Mouse (Mus musculus): ENCODE data around the gene Fyb. TPM values are rescaled to one million over a fixed set of nuclear protein-coding genes. Genes with fewer than 3 reads are reported as not detected.
A peak's percentile ranks its signal among the peaks of the same experiment; 100 is the strongest.
"Not testable (repeated sequence)": the region's sequence is repeated elsewhere in the genome, so short reads cannot be mapped to it uniquely, and the experiment has no call there.

Fyb gene
- polyA plus RNA-seq, 1 experiment from 2014 or later = 4.9 TPM

DNA sequence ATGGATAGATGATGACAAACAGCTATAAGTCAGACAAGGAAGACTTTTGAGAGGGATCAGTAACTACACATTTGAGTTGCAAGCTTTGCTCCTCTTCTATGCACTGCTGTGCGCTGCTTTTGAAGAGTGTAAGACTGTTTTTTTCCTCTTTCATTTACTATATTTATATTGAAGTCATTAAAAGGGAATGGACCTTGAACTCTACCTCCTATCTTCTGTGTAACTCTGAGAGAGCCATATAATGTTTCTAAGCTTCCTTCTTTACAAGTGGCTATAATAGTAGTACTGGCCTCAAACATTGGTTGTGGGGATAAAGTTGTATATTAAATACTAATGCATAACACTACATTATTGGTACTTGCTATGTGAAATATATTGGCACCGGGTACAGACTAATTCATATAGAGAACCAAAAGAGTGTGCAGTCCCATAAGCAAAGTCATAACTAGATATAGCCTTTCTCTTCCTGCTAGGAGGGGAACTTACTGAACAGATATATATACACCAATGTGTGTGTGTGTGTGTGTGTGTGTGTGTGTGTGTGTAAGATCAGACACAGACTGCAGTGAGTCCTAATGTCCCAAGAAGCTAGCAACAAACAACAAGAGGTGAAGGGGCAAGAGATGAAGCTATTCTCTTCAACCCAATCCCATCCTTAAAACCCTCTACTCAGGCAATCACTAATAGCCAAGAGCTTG lies 47.7 kb downstream of the Fyb start:
- Histone ChIP-seq H3K36me3 (replicated peaks; ENCODE audit: control insufficient read depth, insufficient read depth) (no peaks in the 10 kb centered on the region), H3K4me1 (replicated peaks; ENCODE audit: control insufficient read depth, insufficient read depth, low read length) (no peaks in the 10 kb centered on the region), H3K9me3 (ENCODE audit: control insufficient read depth, low read length) (no peaks in the 10 kb centered on the region), H3K27ac (no peak overlapping the region), H3K4me3 (replicated peaks; ENCODE audit: low read length) (no peak overlapping the region), H3K9ac (no peak overlapping the region), H3K27me3 (ENCODE audit: control insufficient read depth, insufficient read depth, low read length) (no peaks in the 10 kb centered on the region), H3K4me2 (replicated peaks) (no peak overlapping the region)
- ATAC-seq (ENCODE audit: low FRiP score) (peak; percentile 12; the same call in 1 of the 2 replicates), DNase-seq (ENCODE audit: low spot score) (no peak)
- WGBS = 97% methylated on average over 2 of the region's 2 CpGs

DNA sequence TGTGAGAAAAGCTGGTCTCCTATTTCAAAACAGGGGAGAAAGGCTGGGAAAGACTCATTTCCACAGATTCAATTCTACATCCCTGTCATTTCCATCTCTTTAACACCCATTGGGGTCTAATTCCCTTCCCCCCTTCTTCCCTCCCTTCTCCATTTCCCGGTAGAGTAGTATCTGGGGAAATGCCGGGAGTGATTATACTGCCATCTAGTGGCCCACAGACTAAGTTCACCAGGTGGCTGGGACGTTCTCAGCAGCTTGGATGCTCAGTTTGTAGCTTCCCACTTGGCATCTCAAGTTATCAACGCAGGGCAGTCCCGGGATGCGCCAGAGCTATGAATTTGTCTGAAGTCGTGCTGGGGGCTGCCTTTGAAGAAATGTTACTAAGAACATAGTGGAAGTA lies 48.2 kb downstream of the Fyb start:
- peak; percentile 80 for DNase-seq (ENCODE audit: low spot score)
- 15% methylated on average over 7 of the region's 7 CpGs for WGBS
- no peaks in the 10 kb centered on the region for H3K27me3 ChIP-seq (ENCODE audit: control insufficient read depth, insufficient read depth, low read length)

DNA sequence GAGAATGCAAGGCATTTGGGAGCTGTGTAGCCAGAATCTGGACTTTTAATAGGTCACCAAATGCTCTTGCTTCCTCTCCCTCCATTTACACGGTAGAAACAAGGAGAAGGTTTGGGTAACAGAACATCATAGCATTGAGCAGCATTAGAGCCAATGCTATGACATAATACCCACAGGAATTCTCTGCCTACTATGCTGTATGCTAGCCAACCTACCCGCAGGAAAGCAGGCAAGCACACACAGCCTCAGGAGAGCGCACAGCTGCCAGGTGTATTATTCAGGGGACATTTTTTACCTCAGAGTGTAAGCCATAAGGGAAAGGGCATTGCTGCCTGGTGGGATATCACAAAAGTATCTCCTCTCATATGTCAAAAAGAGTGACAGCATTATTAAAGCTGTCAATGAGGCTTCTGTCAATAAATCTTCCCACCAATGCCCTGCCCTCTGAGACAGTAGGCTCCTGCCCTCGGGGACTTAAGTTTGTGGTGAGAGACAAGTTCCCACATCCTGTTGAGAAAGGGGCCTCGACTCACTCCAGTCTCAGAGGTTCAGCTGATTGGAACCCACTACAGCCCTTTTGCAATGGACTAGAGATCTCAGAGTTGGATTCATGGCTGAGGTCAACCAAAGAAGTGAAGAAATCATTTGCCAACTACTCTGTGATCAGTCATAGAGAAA lies 51.8 kb downstream of the Fyb start:
- Histone ChIP-seq H3K9ac (no peak overlapping the region), H3K4me2 (replicated peaks) (no peak overlapping the region), H3K9me3 (ENCODE audit: control insufficient read depth, low read length) (no peaks in the 10 kb centered on the region), H3K4me1 (replicated peaks; ENCODE audit: control insufficient read depth, insufficient read depth, low read length) (no peaks in the 10 kb centered on the region), H3K27me3 (ENCODE audit: control insufficient read depth, insufficient read depth, low read length) (no peaks in the 10 kb centered on the region), H3K36me3 (replicated peaks; ENCODE audit: control insufficient read depth, insufficient read depth) (no peaks in the 10 kb centered on the region), H3K4me3 (replicated peaks; ENCODE audit: low read length) (no peak overlapping the region), H3K27ac (no peak overlapping the region)
- ATAC-seq (ENCODE audit: low FRiP score) (no peak), DNase-seq (ENCODE audit: low spot score) (no peak)
- 49% methylated on average over 5 of the region's 5 CpGs for WGBS

More for the DNA sequence above, 48.2 kb downstream of the Fyb start:
- Histone ChIP-seq H3K36me3 (replicated peaks; ENCODE audit: control insufficient read depth, insufficient read depth) (no peaks in the 10 kb centered on the region), H3K4me1 (replicated peaks; ENCODE audit: control insufficient read depth, insufficient read depth, low read length) (no peaks in the 10 kb centered on the region), H3K27ac (no peak overlapping the region), H3K4me3 (replicated peaks; ENCODE audit: low read length) (no peak overlapping the region), H3K9me3 (ENCODE audit: control insufficient read depth, low read length) (no peaks in the 10 kb centered on the region), H3K9ac (no peak overlapping the region), H3K4me2 (replicated peaks) (no peak overlapping the region)
- peak; percentile 83; the same call in 1 of the 2 replicates for ATAC-seq (ENCODE audit: low FRiP score)

DNA sequence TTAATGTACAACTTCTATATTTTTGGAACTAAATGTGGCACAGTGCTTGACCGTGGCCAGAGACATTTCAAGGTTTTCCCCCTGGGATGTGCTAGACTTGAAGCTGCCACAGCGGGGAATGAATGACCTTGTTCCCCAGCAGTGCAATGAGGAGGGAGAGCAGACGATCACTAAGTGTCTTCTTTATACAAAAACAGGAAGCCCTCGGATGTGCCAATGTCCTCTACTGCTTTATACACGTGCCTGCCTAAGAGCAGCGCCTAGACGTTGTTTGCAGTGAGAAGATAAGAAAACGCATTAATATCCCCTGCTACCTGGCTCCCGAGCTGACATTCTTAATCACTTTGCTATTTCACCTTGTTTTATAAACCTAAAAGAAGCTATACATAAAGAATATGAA lies 55.3 kb downstream of the Fyb start:
- no peak overlapping the region for H3K4me3 ChIP-seq (replicated peaks; ENCODE audit: low read length)
- 79% methylated on average over 9 of the region's 9 CpGs for WGBS
- no peak overlapping the region for H3K27ac ChIP-seq
- H3K4me2 ChIP-seq (replicated peaks) = no peak overlapping the region
- 0 out of 2 replicates have a peak, but pooled peaks cover 4% of the 10 kb centered on the region for H3K9me3 ChIP-seq (ENCODE audit: control insufficient read depth, low read length)
- H3K4me1 ChIP-seq (replicated peaks; ENCODE audit: control insufficient read depth, insufficient read depth, low read length) = no peaks in the 10 kb centered on the region
- no peaks in the 10 kb centered on the region for H3K36me3 ChIP-seq (replicated peaks; ENCODE audit: control insufficient read depth, insufficient read depth)
- ATAC-seq (ENCODE audit: low FRiP score) = no peak
- H3K9ac ChIP-seq = no peak overlapping the region
- DNase-seq (ENCODE audit: low spot score) = no peak
- no peaks in the 10 kb centered on the region for H3K27me3 ChIP-seq (ENCODE audit: control insufficient read depth, insufficient read depth, low read length)

DNA sequence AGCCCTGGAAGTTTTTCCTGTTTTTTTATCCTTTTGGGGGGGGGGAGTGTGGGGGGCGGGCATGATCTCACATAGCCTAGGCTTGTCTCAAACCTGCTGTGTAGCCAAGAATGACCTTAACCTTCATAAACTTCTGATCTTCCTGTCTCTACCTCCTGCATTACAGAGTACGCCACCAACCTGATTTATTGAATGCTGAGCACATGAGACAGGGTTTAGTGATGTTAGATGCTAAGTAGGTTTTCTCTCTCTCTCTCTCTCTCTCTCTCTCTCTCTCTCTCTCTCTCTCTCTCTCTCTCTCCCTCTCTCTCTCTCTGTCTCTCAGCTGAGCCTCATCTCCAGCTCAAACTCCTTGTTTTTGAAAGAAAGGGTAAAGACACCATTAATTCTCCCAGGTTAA lies 56.0 kb downstream of the Fyb start:
- no peaks in the 10 kb centered on the region for H3K4me1 ChIP-seq (replicated peaks; ENCODE audit: control insufficient read depth, insufficient read depth, low read length)
- DNase-seq (ENCODE audit: low spot score) = no peak
- H3K9me3 ChIP-seq (ENCODE audit: control insufficient read depth, low read length) = 0 out of 2 replicates have a peak, but pooled peaks cover 4% of the 10 kb centered on the region
- H3K4me3 ChIP-seq (replicated peaks; ENCODE audit: low read length) = no peak overlapping the region
- no peaks in the 10 kb centered on the region for H3K27me3 ChIP-seq (ENCODE audit: control insufficient read depth, insufficient read depth, low read length)
- H3K36me3 ChIP-seq (replicated peaks; ENCODE audit: control insufficient read depth, insufficient read depth) = no peaks in the 10 kb centered on the region
- 92% methylated on average over 2 of the region's 2 CpGs for WGBS
- ATAC-seq (ENCODE audit: low FRiP score) = no peak
- no peak overlapping the region for H3K9ac ChIP-seq
- H3K4me2 ChIP-seq (replicated peaks) = no peak overlapping the region
- no peak overlapping the region for H3K27ac ChIP-seq

DNA sequence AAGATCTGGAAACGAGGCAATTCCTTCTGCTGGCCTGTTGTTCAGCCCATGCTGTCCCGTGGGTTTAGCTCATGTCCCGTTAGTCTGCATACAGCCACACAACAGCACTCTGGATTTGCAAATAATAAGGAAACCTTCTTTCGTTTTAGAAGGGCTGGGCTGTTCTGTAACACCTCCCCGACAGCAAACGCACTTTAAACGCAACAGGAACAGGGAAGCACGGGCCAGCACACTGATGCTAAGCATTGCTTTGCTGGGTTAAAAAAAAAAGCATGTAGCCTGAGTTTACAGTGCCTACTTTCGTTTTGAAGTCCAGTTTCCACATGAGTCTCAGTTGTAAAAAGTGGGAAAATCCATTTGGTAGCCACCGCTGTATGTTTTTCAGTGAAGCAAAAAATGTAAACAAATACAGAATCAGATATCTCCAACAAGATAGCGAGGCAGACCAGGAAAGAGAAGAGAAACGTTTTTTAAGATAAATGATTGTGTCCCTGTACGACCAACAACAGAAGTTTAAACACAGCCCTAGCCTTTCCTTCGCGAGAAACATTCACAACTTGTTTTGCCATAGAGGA lies 56.6 kb downstream of the Fyb start:
- DNase-seq (ENCODE audit: low spot score) (no peak), ATAC-seq (ENCODE audit: low FRiP score) (no peak)
- no peak overlapping the region for H3K9ac ChIP-seq
- no peaks in the 10 kb centered on the region for H3K27me3 ChIP-seq (ENCODE audit: control insufficient read depth, insufficient read depth, low read length)
- 83% methylated on average over 15 of the region's 15 CpGs for whole genome bisulfite sequencing
- no peak overlapping the region for H3K27ac ChIP-seq
- H3K4me3 ChIP-seq (replicated peaks; ENCODE audit: low read length) = no peak overlapping the region
- H3K9me3 ChIP-seq (ENCODE audit: control insufficient read depth, low read length) = 0 out of 2 replicates have a peak, but pooled peaks cover 4% of the 10 kb centered on the region
- no peaks in the 10 kb centered on the region for H3K4me1 ChIP-seq (replicated peaks; ENCODE audit: control insufficient read depth, insufficient read depth, low read length)
- no peaks in the 10 kb centered on the region for H3K36me3 ChIP-seq (replicated peaks; ENCODE audit: control insufficient read depth, insufficient read depth)
- no peak overlapping the region for H3K4me2 ChIP-seq (replicated peaks)

DNA sequence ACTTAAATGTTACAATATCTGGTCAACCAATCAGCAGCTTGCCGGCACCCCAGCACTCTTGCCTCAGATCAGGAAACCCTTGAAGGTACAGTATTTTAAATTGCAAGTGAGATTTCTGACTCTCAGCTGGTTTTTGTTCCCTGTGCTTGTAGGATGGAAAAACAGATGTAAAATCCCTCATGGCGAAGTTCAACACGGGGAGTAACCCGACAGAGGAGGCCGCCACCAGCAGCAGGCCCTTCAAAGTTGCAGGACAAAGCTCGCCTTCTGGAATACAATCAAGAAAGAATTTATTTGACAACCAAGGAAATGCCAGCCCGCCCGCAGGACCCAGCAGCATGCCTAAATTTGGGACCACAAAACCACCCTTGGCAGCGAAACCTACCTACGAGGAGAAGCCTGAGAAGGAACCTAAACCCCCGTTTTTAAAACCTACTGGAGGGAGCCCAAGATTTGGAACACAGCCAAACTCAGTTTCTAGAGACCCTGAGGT lies 57.2 kb downstream of the Fyb start:
- WGBS = 92% methylated on average over 11 of the region's 11 CpGs
- DNase-seq (ENCODE audit: low spot score) = no peak
- H3K9me3 ChIP-seq (ENCODE audit: control insufficient read depth, low read length) = 0 out of 2 replicates have a peak, but pooled peaks cover 4% of the 10 kb centered on the region
- H3K9ac ChIP-seq = no peak overlapping the region
- H3K4me3 ChIP-seq (replicated peaks; ENCODE audit: low read length) = no peak overlapping the region
- no peaks in the 10 kb centered on the region for H3K36me3 ChIP-seq (replicated peaks; ENCODE audit: control insufficient read depth, insufficient read depth)
- ATAC-seq (ENCODE audit: low FRiP score) = no peak
- H3K27ac ChIP-seq = no peak overlapping the region
- no peaks in the 10 kb centered on the region for H3K4me1 ChIP-seq (replicated peaks; ENCODE audit: control insufficient read depth, insufficient read depth, low read length)
- H3K4me2 ChIP-seq (replicated peaks) = no peak overlapping the region
- H3K27me3 ChIP-seq (ENCODE audit: control insufficient read depth, insufficient read depth, low read length) = no peaks in the 10 kb centered on the region

DNA sequence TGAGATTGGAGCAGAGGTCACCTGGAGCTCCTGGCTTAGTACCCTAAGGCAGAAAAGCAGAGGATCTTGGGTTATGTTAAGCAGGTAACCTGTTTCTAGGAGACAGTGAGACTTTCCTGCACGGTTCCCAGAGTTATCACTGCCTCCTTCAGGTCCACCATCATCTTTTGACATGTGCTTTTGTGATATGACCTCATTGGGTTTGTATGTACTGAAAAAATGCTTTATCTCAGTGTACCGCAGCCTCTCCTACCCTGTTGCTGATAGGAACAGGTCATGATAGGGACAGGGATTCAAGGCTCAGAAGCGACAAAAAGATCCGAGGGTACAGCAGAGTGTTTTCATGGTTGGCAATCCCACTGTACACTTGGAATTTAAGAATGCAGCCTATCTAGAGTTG lies 62.0 kb downstream of the Fyb start:
- H3K9ac ChIP-seq = no peak overlapping the region
- 95% methylated on average over 4 of the region's 4 CpGs for WGBS
- no peak overlapping the region for H3K27ac ChIP-seq
- no peaks in the 10 kb centered on the region for H3K36me3 ChIP-seq (replicated peaks; ENCODE audit: control insufficient read depth, insufficient read depth)
- H3K9me3 ChIP-seq (ENCODE audit: control insufficient read depth, low read length) = 0 out of 2 replicates have a peak, but pooled peaks cover 4% of the 10 kb centered on the region
- no peaks in the 10 kb centered on the region for H3K4me1 ChIP-seq (replicated peaks; ENCODE audit: control insufficient read depth, insufficient read depth, low read length)
- H3K4me2 ChIP-seq (replicated peaks) = no peak overlapping the region
- no peak overlapping the region for H3K4me3 ChIP-seq (replicated peaks; ENCODE audit: low read length)
- DNase-seq (ENCODE audit: low spot score) = no peak
- ATAC-seq (ENCODE audit: low FRiP score) = no peak
- no peaks in the 10 kb centered on the region for H3K27me3 ChIP-seq (ENCODE audit: control insufficient read depth, insufficient read depth, low read length)

DNA sequence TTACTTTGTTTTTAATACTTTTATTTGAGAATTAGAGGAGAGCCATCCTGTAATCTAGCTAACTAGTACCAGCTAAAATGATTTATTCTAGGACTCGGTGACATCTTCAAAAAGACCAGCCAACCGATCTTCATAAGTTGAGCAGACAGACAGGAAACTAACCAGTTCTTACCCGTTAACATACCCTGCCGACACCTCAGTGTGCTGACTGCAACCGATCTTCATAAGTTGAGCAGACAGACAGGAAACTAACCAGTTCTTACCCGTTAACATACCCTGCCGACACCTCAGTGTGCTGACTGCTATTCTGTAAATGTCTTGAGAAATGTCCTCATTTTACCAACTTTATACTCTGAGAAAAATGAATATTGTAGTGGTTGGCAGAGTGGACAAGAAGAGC lies 63.7 kb downstream of the Fyb start:
- not testable (repeated sequence) for ATAC-seq (ENCODE audit: low FRiP score); DNase-seq (ENCODE audit: low spot score); H3K4me2 ChIP-seq (replicated peaks); H3K4me1 ChIP-seq (replicated peaks; ENCODE audit: control insufficient read depth, insufficient read depth, low read length); H3K4me3 ChIP-seq (replicated peaks; ENCODE audit: low read length); H3K27me3 ChIP-seq (ENCODE audit: control insufficient read depth, insufficient read depth, low read length); H3K9ac ChIP-seq; H3K36me3 ChIP-seq (replicated peaks; ENCODE audit: control insufficient read depth, insufficient read depth); H3K9me3 ChIP-seq (ENCODE audit: control insufficient read depth, low read length); H3K27ac ChIP-seq
- whole genome bisulfite sequencing = 96% methylated on average over 7 of the region's 7 CpGs
